Mouse (Mus musculus) MEL (cell line): ENCODE measurements around the gene Cd44. TPM values are rescaled to one million over a fixed set of nuclear protein-coding genes. Genes with fewer than 3 reads are reported as not detected.

ENCODE experiments used
- DNase-seq: peaks from one replicate; pipeline ENCODE4 v3.0.0; 2011; ENCODE audit warnings: low read depth, low spot score
- H3K27ac ChIP-seq: 2 replicates; pipeline ENCODE4 v1.5.1; 2012; ENCODE audit warnings: low read depth, mild to moderate bottlenecking, control low read depth, low read length, moderate library complexity; ENCODE audit not compliant: control insufficient read depth
- H3K27me3 ChIP-seq, 2 experiments: fragments of 150-350 bp in 1 of 2; sonication (generic) in 1 of 2; 2 replicates each; pipeline ENCODE4 v1.6.1; 2012; ENCODE audit warnings: low read length in 2 of 2, mild to moderate bottlenecking in 2 of 2, improper control_type of control experiment in 1 of 2, moderate library complexity in 1 of 2; ENCODE audit not compliant: insufficient read depth in 2 of 2, control insufficient read depth in 1 of 2
- H3K36me3 ChIP-seq, 2 experiments: 2 replicates each; pipeline ENCODE4 v1.6.1; 2012 to 2014; ENCODE audit warnings: low read length in 2 of 2, improper control_type of control experiment in 1 of 2, inconsistent platforms in 1 of 2, mild to moderate bottlenecking in 1 of 2; ENCODE audit not compliant: insufficient read depth in 2 of 2, control insufficient read depth in 1 of 2
- H3K4me1 ChIP-seq, 2 experiments: fragments of 150-350 bp in 1 of 2; sonication (generic) in 1 of 2; 2 replicates each; pipeline ENCODE4 v1.6.1; 2012; ENCODE audit warnings: low read length in 2 of 2, improper control_type of control experiment in 1 of 2, mild to moderate bottlenecking in 1 of 2; ENCODE audit not compliant: insufficient read depth in 2 of 2, control insufficient read depth in 1 of 2
- H3K4me3 ChIP-seq, 2 experiments: fragments of 150-350 bp in 1 of 2; sonication (generic) in 1 of 2; 2 replicates each; pipeline ENCODE4 v1.5.1; 2012; ENCODE audit warnings: low read depth in 2 of 2, low read length in 2 of 2, mild to moderate bottlenecking in 2 of 2, moderate library complexity in 2 of 2, control low read depth in 1 of 2, improper control_type of control experiment in 1 of 2; ENCODE audit not compliant: control insufficient read depth in 1 of 2, insufficient read depth in 1 of 2
- H3K79me2 ChIP-seq: 2 replicates; pipeline ENCODE4 v1.6.1; 2012; ENCODE audit warnings: mild to moderate bottlenecking, low read length, moderate library complexity; ENCODE audit not compliant: control insufficient read depth, poor library complexity, insufficient read depth
- H3K9ac ChIP-seq: 2 replicates; pipeline ENCODE4 v1.6.1; 2012; ENCODE audit warnings: low read depth, mild to moderate bottlenecking, control low read depth, low read length, moderate library complexity; ENCODE audit not compliant: control insufficient read depth, poor library complexity, severe bottlenecking
- H3K9me3 ChIP-seq: fragments of 150-350 bp; sonication (generic); replicated peaks from 2 replicates; pipeline ENCODE4 v1.6.1; 2012; ENCODE audit warnings: mild to moderate bottlenecking, low read length, improper control_type of control experiment, moderate library complexity; ENCODE audit not compliant: insufficient read depth
- E2F4 ChIP-seq: IDR thresholded peaks from 2 replicates; pipeline ENCODE4 v1.6.1; 2011; ENCODE audit warnings: low read depth, low read length, improper control_type of control experiment, borderline replicate concordance
- GABPA ChIP-seq: IDR thresholded peaks from 2 replicates; pipeline ENCODE4 v1.6.1; 2012; ENCODE audit warnings: low read depth, mild to moderate bottlenecking, inconsistent platforms, low read length, improper control_type of control experiment, moderate library complexity
- GATA1 ChIP-seq: IDR thresholded peaks from 2 replicates; pipeline ENCODE4 v1.6.1; 2011; ENCODE audit warnings: low read depth, low read length, improper control_type of control experiment
- HCFC1 ChIP-seq: IDR thresholded peaks from 2 replicates; pipeline ENCODE4 v1.6.1; 2012; ENCODE audit warnings: low read depth, mild to moderate bottlenecking, inconsistent platforms, low read length, improper control_type of control experiment, moderate library complexity
- KAT2A ChIP-seq: conservative IDR thresholded peaks from 2 replicates; pipeline ENCODE4 v1.6.1; 2012; ENCODE audit warnings: low read depth, low read length, improper control_type of control experiment, inconsistent platforms
- MAX ChIP-seq: IDR thresholded peaks from 2 replicates; pipeline ENCODE4 v1.6.1; 2011; ENCODE audit warnings: low read length, improper control_type of control experiment
- MEF2A ChIP-seq: IDR thresholded peaks from 2 replicates; pipeline ENCODE4 v1.6.1; 2014; ENCODE audit warnings: low read depth, mild to moderate bottlenecking, inconsistent platforms, low read length, improper control_type of control experiment; ENCODE audit not compliant: poor library complexity, insufficient replicate concordance, severe bottlenecking; ENCODE audit errors: extremely low read depth
- MXI1 ChIP-seq: IDR thresholded peaks from 2 replicates; pipeline ENCODE4 v1.6.1; 2011; ENCODE audit warnings: mild to moderate bottlenecking, low read depth, low read length, improper control_type of control experiment
- MYB ChIP-seq: IDR thresholded peaks from 2 replicates; pipeline ENCODE4 v1.6.1; 2011; ENCODE audit warnings: mild to moderate bottlenecking, low read depth, low read length, improper control_type of control experiment
- NELFE ChIP-seq: IDR thresholded peaks from 2 replicates; pipeline ENCODE4 v1.6.1; 2011; ENCODE audit warnings: low read depth, low read length, improper control_type of control experiment
- POLR2A ChIP-seq, 2 experiments: IDR thresholded peaks; 2 replicates each; pipeline ENCODE4 v1.6.1; 2011 to 2012; ENCODE audit warnings: low read length in 2 of 2, mild to moderate bottlenecking in 2 of 2, control low read depth in 1 of 2, improper control_type of control experiment in 1 of 2, low read depth in 1 of 2, moderate library complexity in 1 of 2; ENCODE audit not compliant: control insufficient read depth in 1 of 2, insufficient read depth in 1 of 2, poor library complexity in 1 of 2
- RAD21 ChIP-seq: IDR thresholded peaks from 2 replicates; pipeline ENCODE4 v1.6.1; 2011; ENCODE audit warnings: mild to moderate bottlenecking, low read depth, low read length, improper control_type of control experiment
- SIN3A ChIP-seq: IDR thresholded peaks from 2 replicates; pipeline ENCODE4 v1.6.1; 2012; ENCODE audit warnings: low read length, improper control_type of control experiment, inconsistent platforms
- SMC3 ChIP-seq: IDR thresholded peaks from 2 replicates; pipeline ENCODE4 v1.6.1; 2011; ENCODE audit warnings: low read depth, low read length, improper control_type of control experiment
- TAL1 ChIP-seq: IDR thresholded peaks from 2 replicates; pipeline ENCODE4 v1.6.1; 2012; ENCODE audit warnings: mild to moderate bottlenecking, inconsistent platforms, low read length, moderate library complexity, mixed read lengths
- TBP ChIP-seq: IDR thresholded peaks from 2 replicates; pipeline ENCODE4 v1.8.0; 2011; ENCODE audit warnings: low read depth, low read length, improper control_type of control experiment
- USF1 ChIP-seq: IDR thresholded peaks from 2 replicates; pipeline ENCODE4 v1.6.1; 2014; ENCODE audit warnings: low read depth, mild to moderate bottlenecking, inconsistent platforms, low read length, improper control_type of control experiment, moderate library complexity
- USF2 ChIP-seq, 2 experiments: IDR thresholded peaks; 2 replicates each; pipeline ENCODE4 v1.6.1; 2011 to 2012; ENCODE audit warnings: improper control_type of control experiment in 2 of 2, low read length in 2 of 2, borderline replicate concordance in 1 of 2, inconsistent platforms in 1 of 2, low read depth in 1 of 2, mild to moderate bottlenecking in 1 of 2; ENCODE audit not compliant: insufficient read depth in 1 of 2
- ZC3H11A ChIP-seq: IDR thresholded peaks from 2 replicates; pipeline ENCODE4 v1.6.1; 2012; ENCODE audit warnings: low read depth, mild to moderate bottlenecking, inconsistent platforms, low read length, improper control_type of control experiment
- ZMIZ1 ChIP-seq: IDR thresholded peaks from 2 replicates; pipeline ENCODE4 v1.6.1; 2012; ENCODE audit warnings: low read depth, mild to moderate bottlenecking, inconsistent platforms, low read length, improper control_type of control experiment, moderate library complexity
- polyA plus RNA-seq, 2 experiments: library from polyadenylated mRNA; stranded (reverse) in 1 of 2; unstranded in 1 of 2; fragments of >175 nt in 1 of 2; fragments of >200 nt in 1 of 2; gene quantifications; 2 replicates each; pipeline versions ENCODE4 v1.2.1 to v1.2.4; 2012; ENCODE audit warnings: low replicate concordance in 2 of 2, low read depth in 1 of 2; ENCODE audit not compliant: insufficient read length in 2 of 2, insufficient read depth in 1 of 2, missing spikeins in 1 of 2
- total RNA-seq: library from RNA; depleted of rRNA; stranded (reverse); fragments of 300-350 nt; gene quantifications from 2 replicates; pipeline ENCODE4 v1.2.3, GENCODE M21; 2012

The Cd44 gene
- total and polyA plus RNA-seq, 3 experiments, result 43.8 to 226 (median 53.9) TPM

DNA sequence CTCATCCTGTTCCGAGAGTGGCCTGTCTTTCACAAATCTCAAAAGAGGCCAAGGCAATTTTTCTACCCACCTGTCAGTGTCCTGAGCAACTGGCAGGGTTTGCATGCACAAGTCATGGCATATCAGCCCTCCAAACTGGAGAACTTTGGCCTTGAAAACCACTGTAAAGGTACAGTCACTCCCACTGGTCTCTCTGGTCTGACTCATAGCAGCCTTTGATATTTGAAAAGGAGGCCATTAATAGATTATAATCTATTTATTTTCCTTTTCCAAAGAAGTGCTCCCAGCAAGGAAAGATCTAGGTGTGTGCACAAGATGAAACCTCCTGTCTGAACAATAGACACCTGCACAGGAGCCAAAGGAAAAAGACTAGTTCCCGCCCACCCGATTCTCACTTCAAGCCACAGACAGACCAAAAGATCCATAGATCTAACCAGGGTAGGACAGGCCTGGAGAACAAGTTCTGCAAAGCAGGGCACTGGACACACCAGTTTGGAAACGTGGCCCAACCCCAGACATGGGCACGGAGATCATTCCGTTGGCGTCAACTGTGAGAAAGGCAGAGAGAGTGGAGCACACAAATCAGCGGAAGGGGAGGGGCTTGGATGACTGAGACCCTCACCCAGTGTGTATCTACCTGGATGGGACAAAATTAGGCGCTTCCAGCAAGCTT lies 75.4 kb downstream of the Cd44 start:
- H3K9me3 ChIP-seq, result no peaks in the 10 kb centered on the region
- no peak overlapping the region for H3K9ac ChIP-seq
- no peak overlapping the region for H3K27ac ChIP-seq
- H3K79me2 ChIP-seq, result no peaks in the 10 kb centered on the region; the same call in 1 of the 2 replicates
- H3K4me1 ChIP-seq, result no peaks in the 10 kb centered on the region
- TF ChIP-seq POLR2A (IDR thresholded peaks at IDR 0.05; ENCODE audit: control insufficient read depth in 1 of 2, insufficient read depth in 1 of 2, low read depth in 1 of 2, low read length in 2 of 2, poor library complexity in 1 of 2) (no peak), SMC3 (no peak), E2F4 (no peak), MAX (no peak)
- peaks cover 7 to 16% of the 10 kb centered on the region in 2 experiments; a peak in 3 of 4 replicates for H3K36me3 ChIP-seq
- H3K27me3 ChIP-seq, result no peaks in the 10 kb centered on the region
- no peak for DNase-seq
- H3K4me3 ChIP-seq, result no peak overlapping the region

DNA sequence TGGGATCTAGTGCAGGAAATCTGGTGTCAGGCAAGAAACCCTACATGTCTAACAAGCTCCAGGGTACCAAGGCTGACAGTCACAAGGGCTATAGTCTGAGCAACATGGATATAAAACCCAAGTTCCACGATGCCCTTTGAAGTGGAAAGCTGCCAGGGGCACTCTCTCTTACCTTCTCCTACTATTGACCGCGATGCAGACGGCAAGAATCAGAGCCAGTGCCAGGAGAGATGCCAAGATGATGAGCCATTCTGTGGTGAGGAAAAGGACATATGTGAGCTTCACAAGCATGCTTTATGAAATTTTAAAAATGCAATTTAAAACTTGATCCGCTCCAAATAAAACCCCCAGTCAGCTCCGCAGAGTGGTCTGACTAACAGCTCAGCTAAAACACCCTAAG lies 79.4 kb downstream of the Cd44 start:
- no peaks in the 10 kb centered on the region for H3K27me3 ChIP-seq
- H3K79me2 ChIP-seq, result no peaks in the 10 kb centered on the region; the same call in 1 of the 2 replicates
- no peak overlapping the region for H3K4me3 ChIP-seq
- no peak overlapping the region for H3K9ac ChIP-seq
- H3K4me1 ChIP-seq, result no peaks in the 10 kb centered on the region
- no peak overlapping the region for H3K27ac ChIP-seq
- peaks cover 5 to 7% of the 10 kb centered on the region in 2 experiments; a peak in 3 of 4 replicates for H3K36me3 ChIP-seq
- TF ChIP-seq SIN3A (no peak), RAD21 (no peak), NELFE (no peak), MAX (no peak), ZC3H11A (no peak), USF1 (no peak), ZMIZ1 (no peak), KAT2A (no peak), GABPA (no peak), MXI1 (no peak), TBP (no peak), MEF2A (no peak)
- TF ChIP-seq, all 39 proteins: peak for 0
- H3K9me3 ChIP-seq, result no peaks in the 10 kb centered on the region
- no peak for DNase-seq

DNA sequence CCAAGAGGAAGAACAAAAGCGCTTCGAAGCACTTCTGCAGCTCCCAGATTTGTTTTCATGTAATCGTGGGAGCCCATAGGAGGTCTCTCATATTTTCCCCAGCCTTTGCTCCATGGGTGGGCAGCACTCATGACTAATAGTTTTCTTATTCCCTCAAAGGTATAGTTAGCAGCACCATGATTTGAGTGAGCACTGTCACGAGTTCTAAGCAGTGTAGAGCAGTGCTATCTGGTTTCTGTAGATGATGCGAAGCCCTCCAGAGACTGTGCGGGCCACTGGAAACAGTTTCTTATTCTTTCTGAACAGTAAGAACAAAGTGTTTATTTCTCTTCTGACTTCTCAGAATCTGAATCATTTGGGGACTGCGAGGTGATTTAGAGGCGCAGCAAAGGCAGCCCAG lies 80.7 kb downstream of the Cd44 start:
- Histone ChIP-seq H3K4me1 (peaks cover 2 to 5% of the 10 kb centered on the region in 2 experiments; a peak in 3 of 4 replicates), H3K79me2 (no peaks in the 10 kb centered on the region; the same call in 1 of the 2 replicates), H3K36me3 (peaks cover 5 to 14% of the 10 kb centered on the region in 2 experiments), H3K27me3 (no peaks in the 10 kb centered on the region)
- TF ChIP-seq USF2 (IDR thresholded peaks at IDR 0.05; ENCODE audit: borderline replicate concordance in 1 of 2, insufficient read depth in 1 of 2, low read depth in 1 of 2, low read length in 2 of 2), result no peak
- no peak for TF ChIP-seq GABPA
- no peak for TF ChIP-seq GATA1
- TF ChIP-seq MYB, result no peak
- no peak for TF ChIP-seq HCFC1
- TF ChIP-seq TAL1, result no peak
- TF ChIP-seq, all 39 proteins: peak for 0
- Histone ChIP-seq H3K9ac (no peak overlapping the region), H3K27ac (no peak overlapping the region), H3K4me3 (no peak overlapping the region), H3K9me3 (no peaks in the 10 kb centered on the region)
- DNase-seq, result no peak
